Mouse (Mus musculus) liver, embryonic 11.5 days (tissue): ENCODE measurements at regions not wholly inside any gene's neighbourhood (a gene's known extent, or its start where the extent isn't known, plus 50 kb on each side); places are given as distances from the start of the nearest gene placed in this dataset.
A peak's percentile ranks its signal among the peaks of the same experiment; 100 is the strongest.

ENCODE experiments used
- ATAC-seq: fragments of 200-750 bp; cut with Nextera tagmentation; replicated peaks from 2 replicates; pipeline ENCODE4 v1.8.0; 2017; ENCODE audit warnings: moderate number of reproducible peaks, mild to moderate bottlenecking, moderate TSS enrichment, moderate library complexity; ENCODE audit not compliant: low FRiP score
- DNase-seq: peaks from one replicate; pipeline ENCODE4 v3.0.0-alpha.2; 2017; ENCODE audit warnings: low spot score
- H3K27ac ChIP-seq: fragments of 300-500 bp; sonication (generic); 2 replicates; pipeline ENCODE4 v1.5.1; 2014; ENCODE audit warnings: mild to moderate bottlenecking, low read depth, low read length, control low read depth
- H3K27me3 ChIP-seq: fragments of 300-500 bp; sonication (generic); replicated peaks from 2 replicates; pipeline ENCODE4 v1.6.1; 2014; ENCODE audit warnings: low read length, mixed read lengths; ENCODE audit not compliant: control insufficient read depth, insufficient read depth
- H3K36me3 ChIP-seq: fragments of 300-500 bp; sonication (generic); 2 replicates; pipeline ENCODE4 v1.6.1; 2014; ENCODE audit warnings: mild to moderate bottlenecking, low read length, moderate library complexity, mixed read lengths; ENCODE audit not compliant: control insufficient read depth, insufficient read depth
- H3K4me1 ChIP-seq: fragments of 300-500 bp; sonication (generic); replicated peaks from 2 replicates; pipeline ENCODE4 v1.6.1; 2014; ENCODE audit warnings: low read length, mixed read lengths; ENCODE audit not compliant: control insufficient read depth, insufficient read depth
- H3K4me2 ChIP-seq: fragments of 300-500 bp; sonication (generic); 2 replicates; pipeline ENCODE4 v1.6.1; 2014; ENCODE audit warnings: mild to moderate bottlenecking, control low read depth, moderate library complexity
- H3K4me3 ChIP-seq: fragments of 300-500 bp; sonication (generic); 2 replicates; pipeline ENCODE4 v1.5.1; 2014; ENCODE audit warnings: low read depth, low read length, control low read depth
- H3K9ac ChIP-seq: fragments of 300-500 bp; sonication (generic); 2 replicates; pipeline ENCODE4 v1.6.1; 2014; ENCODE audit warnings: low read depth, low read length, control low read depth
- H3K9me3 ChIP-seq: fragments of 300-500 bp; sonication (generic); 2 replicates; pipeline ENCODE4 v1.6.1; 2016; ENCODE audit warnings: low read length, inconsistent platforms, mixed read lengths; ENCODE audit not compliant: control insufficient read depth
- WGBS: fragments of 180-500 bp; shearing (Covaris S2); extraction: QIAGEN DNeasy Blood & Tissue Kit; methylation state at CpG from one replicate; pipeline ENCODE4 v1.1.7; 2014; 5-methylcytosine and 5-hydroxymethylcytosine counted together

DNA sequence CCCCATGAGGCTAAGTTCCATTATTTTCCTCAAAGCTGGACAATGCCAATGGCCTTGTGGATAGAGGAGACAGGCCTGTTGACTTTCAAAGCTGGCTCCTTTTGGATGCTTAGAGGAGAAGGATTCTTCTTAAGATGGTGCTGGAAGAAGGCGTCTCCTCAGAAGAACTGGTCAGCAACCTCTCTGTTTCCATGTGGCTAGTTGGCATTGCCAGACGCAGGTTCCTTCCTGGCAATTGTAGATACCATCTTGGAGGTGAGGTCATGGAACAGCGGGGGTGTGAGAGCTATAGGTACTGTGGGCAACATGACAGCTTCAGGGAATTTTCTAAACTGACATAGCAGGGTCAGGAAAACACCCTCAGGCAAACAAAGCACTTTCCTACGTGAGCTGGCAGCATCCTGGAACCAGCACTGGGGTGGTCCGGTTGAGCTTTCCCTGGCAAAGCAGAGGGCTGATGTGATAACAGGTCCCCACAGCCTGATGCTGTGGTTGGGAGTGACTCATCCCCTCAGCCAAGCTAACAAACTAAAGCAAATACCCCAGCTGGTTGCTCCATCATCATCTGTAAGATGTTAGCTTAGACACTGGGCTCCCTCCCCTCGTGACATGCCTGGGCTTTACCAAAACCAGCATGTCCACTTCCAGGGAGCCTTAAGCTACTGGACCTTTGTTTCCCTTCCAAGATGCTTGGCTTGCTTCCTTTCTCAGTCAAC, 348.5 kb downstream of the Gm49356 start:
- Histone ChIP-seq H3K9ac (no peak overlapping the region), H3K4me1 (no peaks in the 10 kb centered on the region), H3K4me3 (no peak overlapping the region), H3K27ac (no peak overlapping the region), H3K4me2 (no peak overlapping the region), H3K27me3 (no peaks in the 10 kb centered on the region), H3K36me3 (no peaks in the 10 kb centered on the region), H3K9me3 (no peaks in the 10 kb centered on the region)
- no peak for DNase-seq
- ATAC-seq = no peak
- WGBS = 68% methylated on average over 6 of the region's 6 CpGs

DNA sequence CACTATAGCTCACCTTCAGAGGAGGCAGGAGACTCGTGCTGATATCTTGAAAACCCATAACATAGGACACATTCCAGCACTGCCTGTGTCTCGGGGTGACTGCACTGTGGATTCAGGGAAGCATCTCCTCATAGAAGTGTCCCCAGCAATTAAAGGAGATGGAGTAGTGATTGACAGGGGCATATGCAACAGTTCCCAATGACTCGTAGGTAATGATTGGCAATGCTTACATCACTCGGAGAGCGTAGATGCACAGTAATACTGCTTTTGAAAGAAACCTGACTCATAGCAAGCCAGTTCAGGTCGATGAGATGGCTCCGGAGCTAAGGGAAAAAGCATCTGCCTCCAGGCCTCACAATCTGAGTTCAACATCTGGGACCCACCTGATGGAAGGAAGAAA, 352.7 kb downstream of the Gm49356 start:
- H3K27me3 ChIP-seq = no peaks in the 10 kb centered on the region
- ATAC-seq (no peak), DNase-seq (no peak)
- WGBS = 74% methylated on average over 7 of the region's 7 CpGs
- H3K36me3 ChIP-seq = no peaks in the 10 kb centered on the region
- no peaks in the 10 kb centered on the region for H3K9me3 ChIP-seq
- H3K4me3 ChIP-seq = no peak overlapping the region
- no peaks in the 10 kb centered on the region for H3K4me1 ChIP-seq
- H3K9ac ChIP-seq = no peak overlapping the region
- no peak overlapping the region for H3K4me2 ChIP-seq
- H3K27ac ChIP-seq = no peak overlapping the region

DNA sequence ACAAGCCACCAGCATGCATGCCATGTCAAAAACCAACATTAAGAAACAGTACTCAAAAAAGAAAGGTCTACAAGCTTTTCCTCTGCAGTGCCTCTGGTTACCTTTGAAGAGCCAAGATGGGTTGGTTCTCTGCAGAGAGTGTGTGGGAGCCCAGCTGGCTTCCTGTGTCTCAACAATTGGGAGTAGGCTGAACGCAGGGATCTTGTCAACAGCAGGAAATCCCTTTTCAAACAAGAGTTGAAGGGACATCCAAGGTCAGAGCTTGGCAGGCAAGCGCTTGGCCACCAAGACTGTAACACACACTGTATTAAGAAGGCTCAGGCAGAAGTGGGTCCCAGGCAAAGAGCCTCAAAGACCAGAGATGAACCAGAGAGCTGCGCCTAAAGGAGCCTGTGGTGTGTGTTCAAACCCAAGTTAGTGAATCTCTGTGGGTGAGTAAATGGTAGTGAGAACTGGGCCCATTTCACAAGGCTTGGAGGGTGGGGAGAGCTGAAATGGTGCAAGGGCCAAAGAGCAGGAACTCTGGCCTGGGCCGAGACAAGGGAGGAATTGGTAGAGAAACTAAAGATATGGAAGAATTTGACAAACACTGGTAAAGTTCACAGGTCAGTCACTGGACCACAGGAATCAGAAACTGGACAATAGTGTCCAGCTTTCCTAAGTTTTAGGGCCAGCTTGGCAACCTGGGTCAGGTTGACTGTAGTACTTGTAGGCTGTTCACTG, 357.0 kb downstream of the Gm49356 start:
- Histone ChIP-seq H3K4me2 (no peak overlapping the region), H3K9ac (no peak overlapping the region), H3K9me3 (no peaks in the 10 kb centered on the region), H3K36me3 (no peaks in the 10 kb centered on the region), H3K27me3 (no peaks in the 10 kb centered on the region), H3K4me1 (no peaks in the 10 kb centered on the region), H3K4me3 (no peak overlapping the region), H3K27ac (no peak overlapping the region)
- ATAC-seq = no peak
- DNase-seq = no peak
- WGBS = 50% methylated on average over 4 of the region's 4 CpGs

DNA sequence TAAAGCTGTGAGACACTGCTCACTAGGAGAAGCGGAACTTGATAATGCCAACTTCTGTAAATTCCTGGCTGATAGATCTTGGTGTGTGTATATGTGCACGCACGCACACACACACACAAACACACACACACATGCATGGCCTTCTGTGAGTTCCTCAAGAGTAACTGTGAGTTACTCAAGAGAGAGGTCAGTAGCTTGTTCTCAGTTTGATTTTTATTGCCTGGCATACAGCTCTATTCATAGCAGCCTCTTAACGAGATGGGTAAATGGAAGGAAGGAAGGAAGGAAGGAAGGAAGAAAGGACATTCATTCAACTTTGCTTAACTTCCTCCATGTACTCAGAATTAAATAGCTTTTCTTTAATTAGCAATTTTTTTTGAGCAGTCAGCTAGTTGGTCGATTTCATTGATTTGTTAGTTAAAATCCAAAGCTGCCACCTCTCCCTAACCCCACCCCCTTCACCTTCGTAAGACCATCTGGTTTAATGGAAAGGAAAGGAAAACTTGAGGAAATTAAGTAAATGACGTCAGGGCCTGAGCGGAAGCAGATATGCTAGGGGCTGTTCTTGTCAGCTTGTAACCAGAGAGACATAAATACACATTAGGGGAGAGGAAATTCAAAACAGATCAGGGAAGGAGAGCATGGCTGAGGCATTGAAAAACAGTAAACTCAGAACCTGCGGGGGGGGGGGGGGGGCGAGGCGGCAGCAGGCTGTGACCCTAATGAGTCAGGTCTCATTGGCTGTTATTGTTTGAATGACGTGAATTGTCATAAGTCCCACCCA, 359.6 kb downstream of the Gm49356 start:
- ATAC-seq (no peak; the same call in 1 of the 2 replicates), DNase-seq (no peak)
- Histone ChIP-seq H3K4me3 (no peak overlapping the region), H3K27me3 (no peaks in the 10 kb centered on the region), H3K9ac (no peak overlapping the region), H3K4me2 (no peak overlapping the region), H3K27ac (no peak overlapping the region), H3K36me3 (no peaks in the 10 kb centered on the region), H3K9me3 (no peaks in the 10 kb centered on the region), H3K4me1 (no peaks in the 10 kb centered on the region)
- WGBS = 46% methylated on average over 12 of the region's 12 CpGs

DNA sequence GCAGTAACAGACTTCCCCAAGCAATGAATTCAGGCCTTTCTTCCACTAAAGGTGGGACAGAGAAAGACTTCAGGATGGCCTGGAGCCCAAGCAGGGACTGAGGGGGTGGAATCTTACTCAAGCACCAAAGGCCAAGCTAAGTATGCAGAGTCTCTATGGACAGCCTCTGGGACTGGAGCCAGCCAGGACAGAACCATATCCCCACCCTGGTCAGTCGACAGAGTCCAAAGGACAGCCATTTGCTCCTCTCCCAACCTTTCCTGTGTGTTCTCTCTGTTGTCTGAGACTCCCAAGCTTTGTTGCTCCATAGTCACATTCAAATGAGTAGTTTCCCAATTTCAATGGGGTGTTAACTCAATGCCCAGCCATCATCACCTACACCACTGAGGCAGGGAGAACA, 372.3 kb downstream of the Gm49356 start:
- H3K9ac ChIP-seq = no peak overlapping the region
- H3K4me3 ChIP-seq = no peak overlapping the region
- H3K4me1 ChIP-seq = peaks cover 12% of the 10 kb centered on the region
- H3K36me3 ChIP-seq = no peaks in the 10 kb centered on the region
- no peak overlapping the region for H3K27ac ChIP-seq
- 64% methylated on average over 1 of the region's 1 CpGs for WGBS
- no peak overlapping the region for H3K4me2 ChIP-seq
- DNase-seq = no peak
- ATAC-seq = no peak
- H3K9me3 ChIP-seq = no peaks in the 10 kb centered on the region
- no peaks in the 10 kb centered on the region; the same call in 1 of the 2 replicates for H3K27me3 ChIP-seq

DNA sequence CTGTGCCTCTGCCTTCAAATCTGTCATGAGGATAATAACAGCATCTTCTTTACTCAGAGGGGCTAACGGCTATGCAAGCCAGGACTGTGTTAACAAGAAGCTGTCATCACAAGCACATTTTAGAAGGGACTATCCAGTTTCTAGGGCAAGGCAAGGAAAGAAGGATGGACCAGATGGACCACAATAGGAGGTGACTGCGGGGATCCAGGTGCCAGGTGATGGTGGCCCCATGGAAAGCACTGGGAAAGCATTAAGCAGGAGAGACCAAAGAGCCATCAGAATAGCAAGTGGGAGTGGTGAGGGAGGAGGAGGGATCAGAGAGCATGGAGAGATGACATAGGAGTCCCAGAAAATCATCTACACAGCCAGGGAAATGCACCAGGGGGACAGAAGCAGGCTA, 373.3 kb downstream of the Gm49356 start:
- ATAC-seq = no peak
- H3K4me3 ChIP-seq = no peak overlapping the region
- no peak overlapping the region for H3K27ac ChIP-seq
- peaks cover 12% of the 10 kb centered on the region for H3K4me1 ChIP-seq
- H3K9me3 ChIP-seq = no peaks in the 10 kb centered on the region
- WGBS = 68% methylated on average over 2 of the region's 2 CpGs
- H3K36me3 ChIP-seq = no peaks in the 10 kb centered on the region
- H3K9ac ChIP-seq = no peak overlapping the region
- DNase-seq = no peak
- no peak overlapping the region for H3K4me2 ChIP-seq
- no peaks in the 10 kb centered on the region; the same call in 1 of the 2 replicates for H3K27me3 ChIP-seq

DNA sequence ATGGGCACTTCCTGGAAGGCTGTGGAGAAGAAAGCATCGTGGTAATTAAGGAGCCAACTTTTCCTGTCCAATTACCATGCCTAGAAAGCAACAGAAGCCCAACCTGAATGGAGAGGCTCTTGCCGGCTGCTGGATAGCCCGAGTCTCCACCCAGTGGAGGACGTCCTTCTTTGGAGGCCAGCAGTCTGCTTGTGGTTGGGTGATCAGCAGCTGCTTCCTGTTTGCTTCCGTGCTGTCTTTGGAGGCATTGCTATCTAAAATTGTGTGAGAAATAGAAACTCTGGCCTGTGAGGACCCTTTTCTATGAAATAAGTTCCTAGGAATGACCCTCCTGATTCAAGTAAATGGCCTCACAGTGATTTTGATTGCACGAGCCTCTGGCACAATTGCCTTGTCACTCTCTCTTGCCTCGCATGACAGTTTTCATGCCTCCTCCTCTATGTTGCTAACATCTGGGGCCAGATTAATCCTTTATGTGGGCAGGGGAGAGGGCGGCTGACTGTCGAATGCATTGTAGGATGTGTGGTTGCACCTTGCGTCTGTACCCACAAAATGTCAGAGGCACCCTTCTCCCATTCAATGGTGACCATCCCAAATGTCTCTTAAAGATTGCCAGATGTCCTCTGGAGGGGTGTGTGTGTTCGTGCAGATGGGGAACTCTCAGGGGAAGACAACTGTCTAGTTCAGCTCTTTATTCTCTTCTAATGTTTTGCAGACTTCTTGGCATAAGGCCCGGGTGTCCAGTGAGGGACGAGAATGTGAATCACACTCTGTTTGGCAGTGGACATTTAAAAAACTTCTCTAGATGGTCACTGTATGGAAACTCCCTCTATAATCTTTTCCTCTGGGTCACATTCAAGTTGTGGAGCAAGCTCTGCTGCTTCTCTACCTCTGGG, 374.6 kb downstream of the Gm49356 start:
- Histone ChIP-seq H3K4me2 (peak overlapping the region; percentile 48), H3K9me3 (no peaks in the 10 kb centered on the region), H3K4me3 (peak overlapping the region; percentile 12; the same call in 1 of the 2 replicates), H3K27me3 (no peaks in the 10 kb centered on the region), H3K36me3 (no peaks in the 10 kb centered on the region), H3K4me1 (peaks cover 12% of the 10 kb centered on the region), H3K9ac (0 out of 2 replicates have a peak overlapping the region, but pooled peaks have one; percentile 26), H3K27ac (no peak overlapping the region)
- ATAC-seq = peak; percentile 77; the same call in 1 of the 2 replicates
- WGBS = 33% methylated on average over 13 of the region's 13 CpGs
- DNase-seq = peak; percentile 53
